Mouse (Mus musculus): ENCODE measurements around the gene Mpp3. TPM values are rescaled to one million over a fixed set of nuclear protein-coding genes. Genes with fewer than 3 reads are reported as not detected.

Mpp3 gene
- total RNA-seq, 2 experiments from 2014 or later, result 6.2 to 7.4 TPM

DNA sequence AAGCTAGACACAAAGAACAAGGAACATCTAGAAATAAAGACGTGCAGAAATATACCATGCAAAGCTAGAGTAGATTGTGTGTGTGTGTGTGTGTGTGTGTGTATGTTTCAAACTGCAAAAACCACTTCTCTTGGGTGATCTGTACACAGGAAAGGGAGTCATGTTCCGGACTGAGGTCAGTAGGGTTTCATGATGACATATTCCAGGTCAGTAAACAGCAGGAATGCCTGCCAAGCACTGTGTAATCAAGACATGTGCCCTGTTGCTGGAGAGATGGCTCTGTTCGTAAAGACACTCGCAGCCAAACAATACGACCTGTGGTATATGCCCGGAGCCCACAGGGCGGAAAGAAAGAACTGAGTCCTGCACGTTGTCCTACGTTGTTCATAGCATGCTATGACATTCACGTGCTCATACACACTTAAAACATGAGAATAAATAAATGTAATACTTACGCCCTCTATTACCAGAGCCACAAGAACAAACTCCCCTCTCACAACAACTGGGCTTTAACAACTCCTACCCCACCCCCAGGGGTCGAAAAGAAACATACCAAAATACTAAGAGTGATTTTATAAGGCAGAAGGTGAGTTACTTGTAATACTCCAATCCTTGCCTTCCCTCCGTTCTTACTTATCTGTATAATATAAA, 11.4 kb upstream of the Mpp3 start:
- DNase-seq, result no peak

DNA sequence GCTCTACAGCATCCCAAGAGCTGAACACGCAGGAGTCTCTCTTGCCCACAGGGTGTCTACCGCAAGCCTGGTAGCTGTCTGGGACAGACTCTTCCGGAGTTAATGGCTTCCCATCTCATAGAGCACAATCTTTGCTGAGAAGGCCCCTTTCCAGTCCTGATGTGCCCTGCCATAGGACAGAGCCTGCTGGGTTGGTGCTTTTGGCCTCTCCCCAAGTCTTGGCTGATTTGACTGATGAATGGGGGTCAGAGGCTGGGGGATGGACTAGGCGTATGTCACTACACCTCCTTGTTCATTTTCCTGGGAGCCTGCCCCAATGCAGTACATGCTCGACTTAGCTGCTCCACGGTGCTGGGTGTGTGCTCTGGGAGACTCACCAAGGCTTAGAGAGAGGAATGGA, 9.5 kb upstream of the Mpp3 start:
- DNase-seq, result no peak

GRCm38 (mm10) chr11:102036336-102036735, 8.1 kb upstream of the Mpp3 start:
- DNase-seq, result no peak

DNA sequence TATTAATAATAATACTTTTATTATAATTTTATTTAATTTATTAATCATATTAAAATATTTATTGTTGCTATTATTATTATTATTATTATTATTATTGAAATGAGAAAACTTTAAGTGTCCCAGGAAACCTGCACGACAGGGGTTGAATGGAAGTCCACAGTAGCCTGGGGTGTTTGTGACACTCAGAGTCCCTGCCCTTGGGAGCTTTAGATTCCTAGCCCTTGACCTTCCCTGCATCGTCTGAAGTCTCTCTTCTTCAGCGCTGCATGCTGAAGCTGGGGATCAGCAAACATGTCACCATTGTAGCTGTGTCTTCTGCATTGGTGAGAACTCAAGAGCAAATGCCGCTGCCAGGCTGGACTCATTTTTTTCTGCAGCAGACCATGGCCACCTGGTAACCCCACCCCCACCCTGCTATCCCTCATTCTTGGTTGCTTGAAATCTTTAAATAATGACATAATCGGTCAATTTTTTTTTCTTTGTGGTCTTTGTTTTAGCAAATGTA, 7.2 kb upstream of the Mpp3 start:
- no peak for DNase-seq

- no peak for DNase-seq
Measured at GRCm38 (mm10) chr11:102034887-102035286, 6.6 kb upstream of the Mpp3 start.

GRCm38 (mm10) chr11:102033055-102033591, 4.9 kb upstream of the Mpp3 start:
- no peak for DNase-seq

DNA sequence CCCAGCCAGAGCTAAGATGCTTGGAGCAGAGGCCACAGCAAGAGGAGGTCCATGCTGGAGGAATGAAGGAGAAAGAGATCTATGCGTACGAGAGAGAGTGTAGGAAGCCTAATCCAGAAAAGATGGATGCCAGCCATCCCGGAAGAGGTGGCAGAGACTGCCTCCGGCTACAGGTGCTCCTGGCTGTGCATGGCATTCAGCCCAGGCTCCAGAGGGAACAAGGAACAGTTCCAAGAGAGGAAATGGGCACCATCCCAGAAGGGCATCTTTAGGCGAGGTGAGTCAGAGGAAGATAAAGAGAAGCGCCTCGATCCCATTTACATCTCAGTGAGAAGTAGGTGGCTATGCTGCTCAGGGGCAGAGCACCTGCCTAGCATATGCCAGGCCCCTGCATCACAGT, 2.9 kb upstream of the Mpp3 start:
- DNase-seq, result no peak

GRCm38 (mm10) chr11:102029966-102030365, 1.7 kb upstream of the Mpp3 start:
- no peak for DNase-seq

- DNase-seq, result no peak
Measured at GRCm38 (mm10) chr11:102029304-102029703, 1.0 kb upstream of the Mpp3 start.

DNA sequence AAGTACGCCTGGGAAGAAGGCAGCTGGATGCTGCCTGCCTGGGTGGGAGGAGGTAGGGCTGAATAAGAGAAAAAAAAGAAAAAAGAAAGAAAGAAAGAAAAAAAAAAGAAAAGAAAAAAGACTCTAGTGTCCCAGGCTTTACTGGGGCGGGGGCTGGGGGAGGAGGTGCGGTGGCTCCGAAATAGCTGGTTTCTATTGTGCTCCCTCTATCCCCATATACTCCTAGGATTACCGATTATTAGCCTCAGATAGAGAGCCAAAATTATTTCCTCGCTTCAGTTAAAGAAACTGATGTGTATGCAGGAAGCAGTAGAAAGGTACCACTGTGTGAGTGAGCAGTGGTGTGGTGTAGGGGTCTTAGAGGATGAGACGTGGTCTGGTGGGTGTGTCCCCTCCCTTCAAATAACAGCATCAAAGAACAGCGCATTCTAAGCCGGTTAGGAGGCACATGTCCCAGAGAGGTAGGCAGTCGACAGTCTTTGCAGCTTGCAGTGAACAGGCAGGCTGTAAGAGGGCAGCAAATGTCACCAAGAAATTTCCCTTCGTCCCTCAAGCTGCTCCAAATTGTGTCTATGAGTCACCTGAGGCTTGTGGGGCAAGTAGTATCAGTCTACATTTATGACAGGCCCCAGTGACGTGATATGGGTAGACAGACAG, 772 bp downstream of the Mpp3 start:
- no peak for DNase-seq

GRCm38 (mm10) chr11:102026694-102027360, 1.4 kb downstream of the Mpp3 start:
- peak; percentile 72 for DNase-seq

GRCm38 (mm10) chr11:102025991-102026660, 2.1 kb downstream of the Mpp3 start:
- no peak for DNase-seq

DNA sequence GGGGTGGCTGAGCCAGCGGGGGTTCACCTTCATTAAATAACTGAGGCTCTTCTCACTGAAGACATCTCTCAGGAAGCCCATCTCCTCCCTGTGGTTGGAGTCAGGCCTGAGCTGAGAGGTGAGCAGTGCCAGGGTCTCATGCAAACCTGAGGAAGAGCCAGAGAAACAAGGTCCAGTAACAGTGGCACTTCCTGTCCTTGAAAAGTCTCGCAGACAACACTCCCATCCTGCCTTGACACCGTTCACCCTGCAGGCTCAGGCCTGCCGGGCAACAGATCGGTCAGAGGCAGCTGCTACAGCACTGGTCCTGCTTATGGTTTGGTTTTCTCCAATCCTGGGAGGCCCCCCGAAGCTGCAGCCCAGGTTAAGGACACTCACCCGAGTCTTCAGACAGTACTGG, 2.9 kb downstream of the Mpp3 start:
- DNase-seq, result no peak

DNA sequence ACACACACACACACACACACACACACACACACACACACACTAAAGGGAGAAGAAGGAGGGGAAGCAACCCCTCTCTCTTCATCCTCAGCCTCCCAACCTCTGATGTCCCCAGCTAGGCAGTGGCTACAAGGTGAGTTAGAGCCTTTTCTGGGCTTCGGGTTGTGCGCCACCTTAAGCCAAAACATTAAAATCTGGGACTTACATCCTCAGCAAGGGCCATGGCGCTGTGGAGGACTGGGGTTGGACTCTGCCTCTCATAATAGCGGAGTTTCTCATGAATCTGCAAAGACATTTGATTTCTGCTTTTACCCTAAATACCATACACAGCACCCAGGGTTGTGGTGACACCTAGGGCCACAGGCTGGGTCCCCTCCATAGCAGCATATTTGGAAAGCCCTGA, 3.4 kb downstream of the Mpp3 start:
- no peak for DNase-seq

- DNase-seq, result no peak
Measured at GRCm38 (mm10) chr11:102024084-102024758, 4.0 kb downstream of the Mpp3 start.

DNA sequence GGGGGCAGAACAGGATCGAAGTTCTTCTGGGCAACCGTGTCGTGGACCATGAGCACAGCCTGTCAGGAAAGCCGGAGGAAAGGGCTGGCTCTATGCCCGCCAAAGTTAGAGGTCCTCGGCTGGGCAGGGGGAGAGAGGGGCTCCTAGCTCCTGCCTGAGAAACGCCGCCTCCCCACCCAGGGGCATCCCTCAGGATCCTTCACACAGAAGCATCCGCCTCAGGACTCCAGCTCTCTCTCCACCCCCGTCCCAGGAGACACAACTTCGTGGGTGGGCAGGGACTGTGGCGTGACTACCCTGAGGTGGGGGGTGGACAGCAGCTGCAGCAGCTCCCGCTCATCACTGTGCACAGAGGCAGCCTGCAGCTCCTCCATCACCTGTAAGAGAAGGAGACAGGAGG, 4.9 kb downstream of the Mpp3 start:
- no peak for DNase-seq

GRCm38 (mm10) chr11:102021196-102021595, 7.1 kb downstream of the Mpp3 start:
- no peak for DNase-seq

- DNase-seq, result no peak
Measured at GRCm38 (mm10) chr11:102019736-102020135, 8.5 kb downstream of the Mpp3 start.

GRCm38 (mm10) chr11:102016136-102016535, 12.1 kb downstream of the Mpp3 start:
- DNase-seq, result peak; percentile 59

GRCm38 (mm10) chr11:102015472-102015871, 12.8 kb downstream of the Mpp3 start:
- DNase-seq, result no peak

GRCm38 (mm10) chr11:102013201-102013600, 15.1 kb downstream of the Mpp3 start:
- DNase-seq, result no peak

GRCm38 (mm10) chr11:102011510-102011909, 16.8 kb downstream of the Mpp3 start:
- no peak for DNase-seq
